Mouse (Mus musculus) CH12.LX (cell line): ENCODE measurements around the gene Abhd6. TPM values are rescaled to one million over a fixed set of nuclear protein-coding genes. Genes with fewer than 3 reads are reported as not detected.

Source experiments
- DNase-seq: peaks from one replicate; pipeline ENCODE4 v3.0.0-alpha.2; 2013; ENCODE audit errors: extremely low read depth
- H3K27ac ChIP-seq: 2 replicates; pipeline ENCODE4 v1.5.1; 2012; ENCODE audit warnings: low read depth, mild to moderate bottlenecking, control low read depth, moderate library complexity; ENCODE audit not compliant: insufficient read depth
- H3K27me3 ChIP-seq: replicated peaks from 2 replicates; pipeline ENCODE3; 2012; ENCODE audit warnings: inconsistent platforms
- H3K36me3 ChIP-seq, 2 experiments: replicated peaks in 1 of 2; 2 replicates each; pipeline versions ENCODE3 to v1.6.1; 2012; ENCODE audit warnings: inconsistent platforms in 1 of 2, low read length in 1 of 2, mild to moderate bottlenecking in 1 of 2, mixed read lengths in 1 of 2, moderate library complexity in 1 of 2; ENCODE audit not compliant: control insufficient read depth in 1 of 2, insufficient read depth in 1 of 2
- H3K4me1 ChIP-seq, 2 experiments: 2 replicates each; pipeline ENCODE4 v1.6.1; 2012; ENCODE audit warnings: inconsistent platforms in 1 of 2, moderate library complexity in 1 of 2; ENCODE audit not compliant: insufficient read depth in 2 of 2, control insufficient read depth in 1 of 2
- H3K4me2 ChIP-seq: 2 replicates; pipeline ENCODE4 v1.6.1; 2012; ENCODE audit warnings: low read depth, mild to moderate bottlenecking, control low read depth; ENCODE audit not compliant: poor library complexity, insufficient read depth, severe bottlenecking
- H3K4me3 ChIP-seq, 3 experiments: fragments of 150-350 bp in 1 of 3; sonication (generic) in 1 of 3; replicated peaks in 1 of 3; 2 replicates each; pipeline versions ENCODE3 to v1.5.1; 2011 to 2012; ENCODE audit warnings: low read depth in 2 of 3, low read length in 2 of 3, mild to moderate bottlenecking in 2 of 3, moderate library complexity in 2 of 3, control low read depth in 1 of 3, improper control_type of control experiment in 1 of 3, inconsistent platforms in 1 of 3, mixed read lengths in 1 of 3; ENCODE audit not compliant: poor library complexity in 1 of 3
- H3K79me2 ChIP-seq: replicated peaks from 2 replicates; pipeline ENCODE4 v1.6.1; 2012; ENCODE audit warnings: mild to moderate bottlenecking, moderate library complexity; ENCODE audit not compliant: control insufficient read depth, poor library complexity, insufficient read depth, severe bottlenecking; ENCODE audit errors: extremely low read depth
- H3K9ac ChIP-seq: 2 replicates; pipeline ENCODE4 v1.6.1; 2012; ENCODE audit warnings: low read depth, mild to moderate bottlenecking, control low read depth, moderate library complexity; ENCODE audit not compliant: insufficient read depth
- H3K9me3 ChIP-seq: replicated peaks from 2 replicates; pipeline ENCODE3; 2012; ENCODE audit warnings: low read length, inconsistent platforms, mixed read lengths
- BHLHE40 ChIP-seq: IDR thresholded peaks from 2 replicates; pipeline ENCODE4 v1.6.1; 2011; ENCODE audit warnings: mild to moderate bottlenecking, low read depth, low read length, improper control_type of control experiment
- CHD1 ChIP-seq: IDR thresholded peaks from 2 replicates; pipeline ENCODE4 v1.6.1; 2012; ENCODE audit warnings: low read depth, low read length, improper control_type of control experiment, inconsistent platforms
- CHD2 ChIP-seq: IDR thresholded peaks from 2 replicates; pipeline ENCODE4 v1.6.1; 2011; ENCODE audit warnings: low read length, improper control_type of control experiment
- CTCF ChIP-seq, 2 experiments: IDR thresholded peaks in 1 of 2; conservative IDR thresholded peaks in 1 of 2; 2 replicates each; pipeline ENCODE4 v1.5.1; 2011 to 2012; ENCODE audit warnings: low read depth in 2 of 2, low read length in 2 of 2, improper control_type of control experiment in 1 of 2, inconsistent platforms in 1 of 2, mild to moderate bottlenecking in 1 of 2, moderate library complexity in 1 of 2
- E2F4 ChIP-seq: IDR thresholded peaks from 2 replicates; pipeline ENCODE4 v1.6.1; 2011; ENCODE audit warnings: low read depth, low read length, improper control_type of control experiment; ENCODE audit not compliant: insufficient replicate concordance
- EP300 ChIP-seq: IDR thresholded peaks from 2 replicates; pipeline ENCODE4 v1.6.1; 2011; ENCODE audit warnings: low read length, improper control_type of control experiment
- GABPA ChIP-seq: IDR thresholded peaks from 2 replicates; pipeline ENCODE4 v1.6.1; 2012; ENCODE audit warnings: low read depth, low read length, improper control_type of control experiment, inconsistent platforms; ENCODE audit not compliant: insufficient replicate concordance
- HCFC1 ChIP-seq: IDR thresholded peaks from 2 replicates; pipeline ENCODE4 v1.6.1; 2012; ENCODE audit warnings: low read depth, mild to moderate bottlenecking, inconsistent platforms, low read length, improper control_type of control experiment
- JUN ChIP-seq: IDR thresholded peaks from 2 replicates; pipeline ENCODE4 v1.6.1; 2011; ENCODE audit warnings: low read depth, mild to moderate bottlenecking, low read length, improper control_type of control experiment, moderate library complexity; ENCODE audit not compliant: insufficient read depth
- JUND ChIP-seq: conservative IDR thresholded peaks from 2 replicates; pipeline ENCODE4 v1.6.1; 2011; ENCODE audit warnings: low read depth, low read length, improper control_type of control experiment
- KAT2A ChIP-seq: IDR thresholded peaks from 2 replicates; pipeline ENCODE4 v1.6.1; 2012; ENCODE audit warnings: low read length, improper control_type of control experiment, inconsistent platforms; ENCODE audit not compliant: insufficient replicate concordance
- MAX ChIP-seq: IDR thresholded peaks from 2 replicates; pipeline ENCODE4 v1.6.1; 2011; ENCODE audit warnings: low read length, improper control_type of control experiment
- MAZ ChIP-seq: IDR thresholded peaks from 2 replicates; pipeline ENCODE4 v1.6.1; 2012; ENCODE audit warnings: low read depth, mild to moderate bottlenecking, inconsistent platforms, low read length, improper control_type of control experiment, moderate library complexity
- MEF2A ChIP-seq: IDR thresholded peaks from 2 replicates; pipeline ENCODE4 v1.6.1; 2014; ENCODE audit warnings: low read depth, mild to moderate bottlenecking, inconsistent platforms, low read length, improper control_type of control experiment, borderline replicate concordance
- MXI1 ChIP-seq: IDR thresholded peaks from 2 replicates; pipeline ENCODE4 v1.6.1; 2011; ENCODE audit warnings: mild to moderate bottlenecking, low read depth, low read length, improper control_type of control experiment
- NELFE ChIP-seq: IDR thresholded peaks from 2 replicates; pipeline ENCODE4 v1.6.1; 2011; ENCODE audit warnings: low read depth, low read length, improper control_type of control experiment
- POLR2A ChIP-seq: IDR thresholded peaks from 2 replicates; pipeline ENCODE4 v1.6.1; 2011; ENCODE audit warnings: low read depth, mild to moderate bottlenecking, improper control_type of control experiment, low read length
- POLR2AphosphoS2 ChIP-seq: IDR thresholded peaks from 2 replicates; pipeline ENCODE4 v1.6.1; 2011; ENCODE audit warnings: low read depth, low read length, improper control_type of control experiment
- RCOR1 ChIP-seq: conservative IDR thresholded peaks from 2 replicates; pipeline ENCODE4 v1.6.1; 2012; ENCODE audit warnings: low read depth, mild to moderate bottlenecking, inconsistent platforms, low read length, improper control_type of control experiment
- TBP ChIP-seq: conservative IDR thresholded peaks from 2 replicates; pipeline ENCODE4 v1.6.1; 2011; ENCODE audit warnings: low read depth, low read length, improper control_type of control experiment
- TCF12 ChIP-seq: IDR thresholded peaks from 2 replicates; pipeline ENCODE4 v1.6.1; 2014; ENCODE audit warnings: low read depth, mild to moderate bottlenecking, inconsistent platforms, low read length, improper control_type of control experiment
- USF1 ChIP-seq: IDR thresholded peaks from 2 replicates; pipeline ENCODE4 v1.6.1; 2014; ENCODE audit warnings: low read depth, mild to moderate bottlenecking, inconsistent platforms, low read length, improper control_type of control experiment
- USF2 ChIP-seq: conservative IDR thresholded peaks from 2 replicates; pipeline ENCODE4 v1.6.1; 2011; ENCODE audit warnings: low read depth, low read length, improper control_type of control experiment
- ZC3H11A ChIP-seq: IDR thresholded peaks from 2 replicates; pipeline ENCODE4 v1.6.1; 2012; ENCODE audit warnings: low read depth, mild to moderate bottlenecking, inconsistent platforms, low read length, improper control_type of control experiment
- ZKSCAN1 ChIP-seq: IDR thresholded peaks from 2 replicates; pipeline ENCODE4 v1.6.1; 2012; ENCODE audit warnings: low read depth, inconsistent platforms, low read length, improper control_type of control experiment, borderline replicate concordance
- ZMIZ1 ChIP-seq: IDR thresholded peaks from 2 replicates; pipeline ENCODE4 v1.6.1; 2012; ENCODE audit warnings: low read depth, mild to moderate bottlenecking, inconsistent platforms, low read length, improper control_type of control experiment
- ZNF384 ChIP-seq: IDR thresholded peaks from 2 replicates; pipeline ENCODE4 v1.6.1; 2012; ENCODE audit warnings: low read depth, low read length, improper control_type of control experiment, inconsistent platforms
- dilution Hi-C: fragments of 300-500 bp; cut with MboI; formaldehyde crosslinking; loops from 2 replicates; pipeline ENCODE4 v1.14.3; 2020; ENCODE audit warnings: low sequenced_read_pairs; ENCODE audit not compliant: extremely low pct_unique_long_range_greater_than_20kb, extremely low pct_ligation_motif_present
- in situ Hi-C: fragments of 300-500 bp; cut with MboI; formaldehyde crosslinking; loops from 3 replicates; pipeline ENCODE4 v1.14.3; 2019; ENCODE audit warnings: low sequenced_read_pairs, low pct_ligation_motif_present, low pct_unique_long_range_greater_than_20kb, mixed read lengths
- polyA plus RNA-seq: library from polyadenylated mRNA; unstranded; fragments of >175 nt; gene quantifications from 2 replicates; pipeline ENCODE4 v1.2.1, GENCODE M21; 2012; ENCODE audit warnings: low read depth; ENCODE audit not compliant: insufficient read length
- total RNA-seq, 2 experiments: library from RNA; depleted of rRNA; stranded (reverse); fragments of 300-350 nt in 1 of 2; fragments of >200 nt in 1 of 2; gene quantifications; 2 replicates each; pipeline ENCODE4 v1.2.3; 2012 to 2014

The Abhd6 gene
- total and polyA plus RNA-seq, 3 experiments = 31.9 to 55.9 (median 36.0) TPM

- no peak for TF ChIP-seq CTCF (conservative IDR thresholded peaks at IDR 0.05 in 1 of 2, IDR thresholded peaks at IDR 0.05 in 1 of 2; ENCODE audit: low read depth in 2 of 2, low read length in 2 of 2)
- TF ChIP-seq MAZ = no peak
- no peak for TF ChIP-seq JUN
- no peak for TF ChIP-seq POLR2AphosphoS2
- TF ChIP-seq HCFC1 = no peak
- TF ChIP-seq ZKSCAN1 = no peak
- TF ChIP-seq CHD2 = no peak
- no peak for TF ChIP-seq TBP
- TF ChIP-seq RCOR1 = no peak
- TF ChIP-seq GABPA = no peak
- TF ChIP-seq E2F4 = no peak
- no peak for TF ChIP-seq MAX
- TF ChIP-seq USF1 = no peak
- no peak for TF ChIP-seq MEF2A
- no peak for TF ChIP-seq BHLHE40
- TF ChIP-seq EP300 = no peak
- Histone ChIP-seq H3K36me3 (peaks cover 5 to 13% of the 10 kb centered on the region in 2 experiments), H3K4me3 (no peak overlapping the region), H3K9me3 (no peaks in the 10 kb centered on the region), H3K9ac (no peak overlapping the region), H3K79me2 (no peaks in the 10 kb centered on the region), H3K4me2 (no peak overlapping the region), H3K27ac (no peak overlapping the region), H3K4me1 (peaks cover 5 to 44% of the 10 kb centered on the region in 2 experiments; a peak in 2 of 4 replicates), H3K27me3 (no peaks in the 10 kb centered on the region)
- dilution Hi-C loops = no loop called here
- no peak for DNase-seq
- in situ Hi-C loops = no loop called here
Measured at GRCm38 (mm10) chr14:7956427-7956826, 46.3 kb upstream of the Abhd6 start.

- no peak for TF ChIP-seq MXI1
- no peak for TF ChIP-seq ZMIZ1
- no peak for TF ChIP-seq RCOR1
- no peak for TF ChIP-seq POLR2A
- TF ChIP-seq ZNF384 = no peak
- no peak for TF ChIP-seq CHD1
- no peak for TF ChIP-seq TCF12
- TF ChIP-seq BHLHE40 = no peak
- TF ChIP-seq EP300 = no peak
- TF ChIP-seq HCFC1 = no peak
- TF ChIP-seq KAT2A = no peak
- TF ChIP-seq JUND = no peak
- no peak for TF ChIP-seq USF2
- no peak for TF ChIP-seq ZKSCAN1
- no peak for TF ChIP-seq GABPA
- TF ChIP-seq ZC3H11A = no peak
- no peak for TF ChIP-seq MEF2A
- no peak for TF ChIP-seq NELFE
- Histone ChIP-seq H3K4me3 (no peak within 1 kb of the TSS), H3K27me3 (no peaks in the 10 kb centered on the region), H3K9ac (no peak within 1 kb of the TSS), H3K27ac (no peak within 1 kb of the TSS), H3K4me2 (no peak within 1 kb of the TSS), H3K9me3 (no peaks in the 10 kb centered on the region), H3K79me2 (no peaks in the 10 kb centered on the region), H3K36me3 (peaks cover 0 to 7% of the 10 kb centered on the region in 2 experiments), H3K4me1 (peaks cover 9 to 50% of the 10 kb centered on the region in 2 experiments)
- in situ Hi-C loops (no loop called here), dilution Hi-C loops (no loop called here)
- no peak for DNase-seq
Measured at GRCm38 (mm10) chr14:7957049-7957448, 45.7 kb upstream of the Abhd6 start, which contains the start of gene Gm45521. Gm45521 (plus strand) TSS chr14:7957288.
